Mouse (Mus musculus): ENCODE measurements around the gene Themis.

- TF ChIP-seq POLR2A (IDR thresholded peaks at IDR 0.05; ENCODE audit: low read depth, low read length) (no peak), CTCF (IDR thresholded peaks at IDR 0.05; ENCODE audit: extremely low read depth, insufficient read depth, insufficient read length, insufficient replicate concordance) (no peak)
Measured at GRCm38 (mm10) chr10:28619415-28619814, 48.7 kb upstream of the Themis start.

Measured in spleen, adult 2 months (tissue).